Mouse (Mus musculus) forebrain, embryonic 16.5 days (tissue): ENCODE results near the gene C330007P06Rik. TPM values are rescaled to one million over a fixed set of nuclear protein-coding genes. Genes with fewer than 3 reads are reported as not detected.
A peak's percentile ranks its signal among the peaks of the same experiment; 100 is the strongest.
"Not testable (repeated sequence)": the region's sequence is repeated elsewhere in the genome, so short reads cannot be mapped to it uniquely, and the experiment has no call there.

Experiments used
- ATAC-seq: fragments of 200-750 bp; cut with Nextera tagmentation; 2 replicates; pipeline ENCODE4 v1.8.0; 2017; ENCODE audit warnings: mild to moderate bottlenecking, moderate library complexity
- H3K27ac ChIP-seq: fragments of 300-500 bp; sonication (generic); 2 replicates; pipeline ENCODE4 v1.5.1; 2014; ENCODE audit warnings: low read length, control low read depth
- H3K27me3 ChIP-seq: fragments of 300-500 bp; sonication (generic); replicated peaks from 2 replicates; pipeline ENCODE4 v1.6.1; 2014; ENCODE audit warnings: low read length; ENCODE audit not compliant: control insufficient read depth, insufficient read depth
- H3K36me3 ChIP-seq: fragments of 300-500 bp; sonication (generic); 2 replicates; pipeline ENCODE4 v1.6.1; 2014; ENCODE audit not compliant: control insufficient read depth, insufficient read depth
- H3K4me1 ChIP-seq: fragments of 300-500 bp; sonication (generic); replicated peaks from 2 replicates; pipeline ENCODE4 v1.6.1; 2014; ENCODE audit warnings: low read length; ENCODE audit not compliant: control insufficient read depth, insufficient read depth
- H3K4me2 ChIP-seq: fragments of 300-500 bp; sonication (generic); 2 replicates; pipeline ENCODE4 v1.6.1; 2014; ENCODE audit warnings: mild to moderate bottlenecking, low read length, control low read depth
- H3K4me3 ChIP-seq: fragments of 300-500 bp; sonication (generic); replicated peaks from 2 replicates; pipeline ENCODE4 v1.5.1; 2014; ENCODE audit warnings: mild to moderate bottlenecking, low read length, control low read depth
- H3K9ac ChIP-seq: fragments of 300-500 bp; sonication (generic); replicated peaks from 2 replicates; pipeline ENCODE4 v1.6.1; 2014; ENCODE audit warnings: low read depth, low read length, control low read depth
- H3K9me3 ChIP-seq: fragments of 300-500 bp; sonication (generic); 2 replicates; pipeline ENCODE4 v1.6.1; 2016; ENCODE audit warnings: low read length; ENCODE audit not compliant: control insufficient read depth
- WGBS: fragments of 180-500 bp; shearing (Covaris S2); extraction: QIAGEN DNeasy Blood & Tissue Kit; methylation state at CpG from one replicate; pipeline ENCODE4 v1.1.7; 2014; 5-methylcytosine and 5-hydroxymethylcytosine counted together
- polyA plus RNA-seq: library from polyadenylated mRNA; unstranded; fragments of >200 nt; fragmentation: Nextera tagmentation; extraction: Ambion mirVana; gene quantifications from 2 replicates; pipeline ENCODE4 v1.2.1, GENCODE M21; 2015

C330007P06Rik gene
- polyA plus RNA-seq, 1 experiment from 2014 or later = 25.2 TPM

GRCm38 (mm10) chrX:36808318-36808683 is 65.6 kb downstream of the C330007P06Rik start:
- H3K4me3 ChIP-seq = peak overlapping the region; percentile 45
- H3K27ac ChIP-seq = peak overlapping the region; percentile 79
- H3K4me2 ChIP-seq = peak overlapping the region; percentile 52
- ATAC-seq = peak; percentile 32
- H3K27me3 ChIP-seq = no peaks in the 10 kb centered on the region
- H3K9me3 ChIP-seq = no peaks in the 10 kb centered on the region
- H3K4me1 ChIP-seq = peaks cover 4% of the 10 kb centered on the region
- H3K9ac ChIP-seq = no peak overlapping the region; the same call in 1 of the 2 replicates
- WGBS = 69% methylated on average over 6 of the region's 6 CpGs
- H3K36me3 ChIP-seq = no peaks in the 10 kb centered on the region

- Histone ChIP-seq H3K27me3 (no peaks in the 10 kb centered on the region), H3K4me2 (peak overlapping the region; percentile 52), H3K27ac (peak overlapping the region; percentile 79), H3K9me3 (no peaks in the 10 kb centered on the region), H3K4me3 (peak overlapping the region; percentile 45), H3K9ac (peak overlapping the region; percentile 52), H3K4me1 (peaks cover 4% of the 10 kb centered on the region), H3K36me3 (no peaks in the 10 kb centered on the region)
- 20% methylated on average over 43 of the region's 45 CpGs for WGBS
- ATAC-seq = peak; percentile 93
Measured at GRCm38 (mm10) chrX:36807360-36808317, 66.3 kb downstream of the C330007P06Rik start.

- WGBS = 42% methylated on average over 5 of the region's 5 CpGs
- H3K4me1 ChIP-seq = peaks cover 4% of the 10 kb centered on the region
- no peak overlapping the region for H3K9ac ChIP-seq
Measured at GRCm38 (mm10) chrX:36805466-36806235, 68.3 kb downstream of the C330007P06Rik start.

GRCm38 (mm10) chrX:36804196-36804595 is 69.7 kb downstream of the C330007P06Rik start:
- WGBS = 78% methylated on average over 5 of the region's 5 CpGs
- H3K9ac ChIP-seq = no peak overlapping the region

More at GRCm38 (mm10) chrX:36805466-36806235, 68.3 kb downstream of the C330007P06Rik start:
- ATAC-seq = no peak
- Histone ChIP-seq H3K36me3 (no peaks in the 10 kb centered on the region), H3K4me3 (no peak overlapping the region), H3K4me2 (no peak overlapping the region), H3K9me3 (no peaks in the 10 kb centered on the region), H3K27ac (no peak overlapping the region), H3K27me3 (no peaks in the 10 kb centered on the region)

GRCm38 (mm10) chrX:36803189-36803588 is 70.7 kb downstream of the C330007P06Rik start:
- no peaks in the 10 kb centered on the region for H3K9me3 ChIP-seq
- no peaks in the 10 kb centered on the region for H3K36me3 ChIP-seq
- no peaks in the 10 kb centered on the region for H3K27me3 ChIP-seq
- no peak overlapping the region for H3K27ac ChIP-seq
- H3K9ac ChIP-seq = no peak overlapping the region
- H3K4me1 ChIP-seq = peaks cover 4% of the 10 kb centered on the region
- no peak overlapping the region for H3K4me3 ChIP-seq
- no peak overlapping the region for H3K4me2 ChIP-seq
- 90% methylated on average over 5 of the region's 5 CpGs for WGBS
- ATAC-seq = no peak

More at GRCm38 (mm10) chrX:36804196-36804595, 69.7 kb downstream of the C330007P06Rik start:
- no peaks in the 10 kb centered on the region for H3K36me3 ChIP-seq
- peaks cover 4% of the 10 kb centered on the region for H3K4me1 ChIP-seq
- no peak overlapping the region for H3K4me3 ChIP-seq
- no peaks in the 10 kb centered on the region for H3K9me3 ChIP-seq
- no peaks in the 10 kb centered on the region for H3K27me3 ChIP-seq
- no peak for ATAC-seq
- no peak overlapping the region for H3K4me2 ChIP-seq
- H3K27ac ChIP-seq = no peak overlapping the region

GRCm38 (mm10) chrX:36799131-36799879 is 74.6 kb downstream of the C330007P06Rik start:
- Histone ChIP-seq H3K4me3 (no peak overlapping the region), H3K27ac (no peak overlapping the region), H3K4me2 (no peak overlapping the region), H3K36me3 (0 out of 2 replicates have a peak, but pooled peaks cover 2% of the 10 kb centered on the region), H3K9me3 (no peaks in the 10 kb centered on the region), H3K4me1 (no peaks in the 10 kb centered on the region), H3K9ac (no peak overlapping the region), H3K27me3 (no peaks in the 10 kb centered on the region)
- ATAC-seq = no peak
- 55% methylated on average over 6 of the region's 6 CpGs for WGBS

- not testable (repeated sequence) for H3K27me3 ChIP-seq, H3K27ac ChIP-seq, H3K4me1 ChIP-seq, ATAC-seq, H3K9me3 ChIP-seq, H3K36me3 ChIP-seq
- 70% methylated on average over 8 of the region's 8 CpGs for WGBS
- Histone ChIP-seq H3K9ac (peak overlapping the region; percentile 39; the same call in 1 of the 2 replicates), H3K4me3 (peak overlapping the region; percentile 59), H3K4me2 (peak overlapping the region; percentile 51)
Measured at GRCm38 (mm10) chrX:36796734-36797133, 77.2 kb downstream of the C330007P06Rik start.

GRCm38 (mm10) chrX:36796163-36796581 is 77.7 kb downstream of the C330007P06Rik start:
- 11% methylated on average over 27 of the region's 41 CpGs for WGBS
- H3K36me3 ChIP-seq = 0 out of 2 replicates have a peak, but pooled peaks cover 2% of the 10 kb centered on the region
- H3K9me3 ChIP-seq = no peaks in the 10 kb centered on the region
- peak; percentile 79 for ATAC-seq
- H3K27me3 ChIP-seq = no peaks in the 10 kb centered on the region
- H3K4me3 ChIP-seq = peak overlapping the region; percentile 59
- H3K4me1 ChIP-seq = no peaks in the 10 kb centered on the region
- peak overlapping the region; percentile 51 for H3K4me2 ChIP-seq
- H3K9ac ChIP-seq = peak overlapping the region; percentile 62
- H3K27ac ChIP-seq = peak overlapping the region; percentile 62
